Mouse (Mus musculus): ENCODE measurements around the gene Ptch1.

Ptch1 gene

GRCm38 (mm10) chr13:63486791-63487706 lies 86.3 kb downstream of the Ptch1 start:
- no peak for DNase-seq

GRCm38 (mm10) chr13:63475356-63475755 lies 98.0 kb downstream of the Ptch1 start:
- no peak for DNase-seq
